Mouse (Mus musculus) forebrain, embryonic 14.5 days (tissue): ENCODE measurements around the gene Mme. TPM values are rescaled to one million over a fixed set of nuclear protein-coding genes. Genes with fewer than 3 reads are reported as not detected.

ENCODE experiments used
- ATAC-seq: fragments of 200-750 bp; cut with Nextera tagmentation; 2 replicates; pipeline ENCODE4 v1.8.0; 2017; ENCODE audit warnings: mild to moderate bottlenecking, moderate library complexity
- DNase-seq: peaks from one replicate; pipeline ENCODE4 v3.0.0-alpha.2; 2015; ENCODE audit warnings: low spot score
- H3K27ac ChIP-seq: fragments of 300-500 bp; sonication (generic); 2 replicates; pipeline ENCODE4 v1.5.1; 2014; ENCODE audit warnings: low read depth, mild to moderate bottlenecking, control low read depth, low read length, moderate library complexity
- H3K27me3 ChIP-seq: fragments of 300-500 bp; sonication (generic); replicated peaks from 2 replicates; pipeline ENCODE4 v1.6.1; 2014; ENCODE audit warnings: low read length, control low read depth, mixed read lengths; ENCODE audit not compliant: control insufficient read depth, insufficient read depth
- H3K36me3 ChIP-seq: fragments of 300-500 bp; sonication (generic); 2 replicates; pipeline ENCODE4 v1.6.1; 2014; ENCODE audit warnings: low read length, control low read depth; ENCODE audit not compliant: control insufficient read depth, insufficient read depth
- H3K4me1 ChIP-seq: fragments of 300-500 bp; sonication (generic); 2 replicates; pipeline ENCODE4 v1.6.1; 2014; ENCODE audit warnings: antibody characterized with exemption, low read length, control low read depth; ENCODE audit not compliant: control insufficient read depth, insufficient read depth
- H3K4me2 ChIP-seq: fragments of 300-500 bp; sonication (generic); 2 replicates; pipeline ENCODE4 v1.6.1; 2014; ENCODE audit warnings: mild to moderate bottlenecking, control low read depth, low read length
- H3K4me3 ChIP-seq: fragments of 300-500 bp; sonication (generic); 2 replicates; pipeline ENCODE4 v1.5.1; 2014; ENCODE audit warnings: low read depth, low read length, control low read depth
- H3K9ac ChIP-seq: fragments of 300-500 bp; sonication (generic); 2 replicates; pipeline ENCODE4 v1.6.1; 2014; ENCODE audit warnings: mild to moderate bottlenecking, low read length, control low read depth, moderate library complexity
- H3K9me3 ChIP-seq: fragments of 300-500 bp; sonication (generic); replicated peaks from 2 replicates; pipeline ENCODE4 v1.6.1; 2016; ENCODE audit warnings: low read length, control low read depth, mixed read lengths; ENCODE audit not compliant: control insufficient read depth
- WGBS: fragments of 180-500 bp; shearing (Covaris S2); extraction: QIAGEN DNeasy Blood & Tissue Kit; methylation state at CpG from one replicate; pipeline ENCODE4 v1.1.7; 2014; 5-methylcytosine and 5-hydroxymethylcytosine counted together
- polyA plus RNA-seq: library from polyadenylated mRNA; unstranded; fragments of >200 nt; fragmentation: Nextera tagmentation; extraction: Ambion mirVana; gene quantifications from 2 replicates; pipeline ENCODE4 v1.2.1, GENCODE M21; 2014

The Mme gene
- polyA plus RNA-seq, 1 experiment from 2014 or later = 4.0 TPM

GRCm38 (mm10) chr3:63390774-63391173, 149.4 kb downstream of the Mme start:
- Histone ChIP-seq H3K4me2 (no peak overlapping the region), H3K4me3 (no peak overlapping the region), H3K27ac (no peak overlapping the region), H3K9ac (no peak overlapping the region), H3K9me3 (no peaks in the 10 kb centered on the region), H3K4me1 (no peaks in the 10 kb centered on the region), H3K27me3 (no peaks in the 10 kb centered on the region), H3K36me3 (no peaks in the 10 kb centered on the region)
- DNase-seq (no peak), ATAC-seq (no peak)
- 92% methylated on average over 2 of the region's 2 CpGs for WGBS

DNA sequence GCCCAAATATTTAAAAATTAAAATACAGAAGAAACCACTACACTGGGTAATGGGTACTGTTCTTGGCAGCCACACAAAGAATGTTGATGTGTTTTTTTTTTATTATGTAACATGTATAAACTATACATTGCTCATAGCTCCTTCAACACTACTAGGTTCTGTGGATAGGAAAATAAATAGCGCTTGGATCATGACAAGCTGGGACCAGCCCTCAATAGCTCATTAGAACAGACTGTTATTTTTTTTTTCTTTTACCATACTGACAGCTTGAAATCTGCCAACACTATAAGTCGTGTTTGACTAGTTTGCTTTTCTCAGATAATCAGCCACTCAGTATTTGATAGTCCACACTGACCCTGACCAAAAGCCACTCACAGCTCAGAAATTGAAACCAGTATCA, 150.0 kb downstream of the Mme start:
- no peaks in the 10 kb centered on the region for H3K27me3 ChIP-seq
- H3K9ac ChIP-seq = no peak overlapping the region
- DNase-seq (no peak), ATAC-seq (no peak)
- H3K4me2 ChIP-seq = no peak overlapping the region
- no peaks in the 10 kb centered on the region for H3K4me1 ChIP-seq
- WGBS = 81% methylated on average over 2 of the region's 2 CpGs
- H3K27ac ChIP-seq = no peak overlapping the region
- no peaks in the 10 kb centered on the region for H3K9me3 ChIP-seq
- no peaks in the 10 kb centered on the region for H3K36me3 ChIP-seq
- H3K4me3 ChIP-seq = no peak overlapping the region

DNA sequence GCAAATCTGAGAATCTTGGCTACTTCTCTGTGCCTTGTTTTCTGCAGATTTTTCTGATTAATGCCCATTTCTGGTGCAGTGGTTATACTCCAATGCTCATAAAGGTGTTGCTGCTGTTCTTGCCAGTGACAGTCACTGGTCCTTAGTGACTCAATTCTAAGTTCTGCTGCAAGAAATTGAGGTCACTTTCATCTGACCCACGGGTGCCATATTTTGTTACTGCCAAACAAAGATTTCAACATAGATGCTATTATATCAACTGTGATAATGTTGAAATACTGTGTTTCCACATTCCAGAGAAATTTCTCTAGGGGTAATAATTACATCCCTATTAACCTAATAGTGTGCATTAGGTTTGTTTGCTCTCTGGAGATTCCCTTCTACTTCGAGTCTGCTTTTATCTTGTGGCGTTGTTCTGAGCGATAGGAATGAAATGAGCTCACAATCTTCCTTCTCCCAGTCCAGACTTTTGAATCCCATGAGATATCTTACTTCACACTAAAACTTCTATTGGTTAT, 153.1 kb downstream of the Mme start:
- H3K27me3 ChIP-seq = no peaks in the 10 kb centered on the region
- H3K9ac ChIP-seq = no peak overlapping the region
- ATAC-seq (no peak), DNase-seq (no peak)
- no peaks in the 10 kb centered on the region for H3K9me3 ChIP-seq
- WGBS = 97% methylated on average over 4 of the region's 4 CpGs
- H3K4me2 ChIP-seq = no peak overlapping the region
- no peak overlapping the region for H3K27ac ChIP-seq
- no peaks in the 10 kb centered on the region for H3K36me3 ChIP-seq
- H3K4me1 ChIP-seq = no peaks in the 10 kb centered on the region
- H3K4me3 ChIP-seq = no peak overlapping the region

DNA sequence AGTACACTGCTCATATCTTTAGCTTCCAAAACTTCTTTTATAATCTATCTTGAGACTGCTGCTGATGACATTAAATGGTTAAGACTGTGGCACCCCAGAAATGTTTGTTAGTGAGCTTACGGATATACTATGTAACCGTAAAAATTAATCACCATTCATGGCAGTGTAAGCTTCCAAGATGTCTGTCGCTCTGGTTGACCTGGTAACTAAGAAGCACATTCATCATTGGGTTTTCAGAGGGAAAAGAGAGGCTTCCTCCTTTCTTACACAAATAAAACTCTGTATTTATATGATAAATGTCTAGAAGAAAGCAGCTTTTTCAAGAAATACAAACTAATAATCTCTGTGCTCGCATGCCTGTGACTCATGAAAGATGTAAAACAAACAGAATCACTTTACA, 156.8 kb downstream of the Mme start:
- Histone ChIP-seq H3K36me3 (no peaks in the 10 kb centered on the region), H3K27ac (no peak overlapping the region), H3K9ac (no peak overlapping the region), H3K4me3 (no peak overlapping the region), H3K9me3 (no peaks in the 10 kb centered on the region), H3K27me3 (no peaks in the 10 kb centered on the region), H3K4me1 (no peaks in the 10 kb centered on the region), H3K4me2 (no peak overlapping the region)
- WGBS = 82% methylated on average over 4 of the region's 4 CpGs
- no peak for DNase-seq
- ATAC-seq = no peak

DNA sequence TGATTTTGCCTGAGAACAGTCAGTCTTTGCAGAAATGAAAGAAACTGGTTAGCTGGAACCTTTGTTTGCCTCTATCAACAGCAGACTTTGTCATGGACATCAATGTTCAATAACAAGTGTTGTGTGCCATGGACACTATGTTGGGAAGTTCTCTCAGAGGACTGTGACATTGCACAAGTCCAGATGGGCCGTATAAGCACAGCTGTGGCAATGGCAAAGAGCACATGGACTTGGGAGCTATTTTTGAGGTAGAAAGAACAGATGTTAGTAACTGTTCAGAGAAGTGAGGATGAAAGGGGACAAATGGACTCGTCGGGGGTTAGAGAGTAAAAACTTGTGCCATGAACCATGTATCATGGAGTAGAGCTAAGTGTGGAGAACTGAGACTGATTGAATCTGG, 165.1 kb downstream of the Mme start:
- Histone ChIP-seq H3K4me1 (no peaks in the 10 kb centered on the region), H3K4me3 (no peak overlapping the region), H3K36me3 (no peaks in the 10 kb centered on the region), H3K27ac (no peak overlapping the region), H3K4me2 (no peak overlapping the region), H3K9me3 (no peaks in the 10 kb centered on the region), H3K27me3 (no peaks in the 10 kb centered on the region), H3K9ac (no peak overlapping the region)
- 93% methylated on average over 3 of the region's 3 CpGs for WGBS
- DNase-seq (no peak), ATAC-seq (no peak)

- Histone ChIP-seq H3K9me3 (no peaks in the 10 kb centered on the region), H3K36me3 (no peaks in the 10 kb centered on the region), H3K4me2 (no peak overlapping the region), H3K9ac (no peak overlapping the region), H3K4me1 (no peaks in the 10 kb centered on the region), H3K4me3 (no peak overlapping the region), H3K27ac (no peak overlapping the region), H3K27me3 (no peaks in the 10 kb centered on the region)
- DNase-seq (no peak), ATAC-seq (no peak)
- WGBS = 89% methylated on average over 4 of the region's 4 CpGs
These were observed 169.7 kb downstream of the Mme start for GRCm38 (mm10) chr3:63411006-63411405.

- H3K9me3 ChIP-seq = no peaks in the 10 kb centered on the region
- no peak overlapping the region for H3K4me2 ChIP-seq
- H3K9ac ChIP-seq = no peak overlapping the region
- no peak overlapping the region for H3K4me3 ChIP-seq
- H3K27me3 ChIP-seq = no peaks in the 10 kb centered on the region
- H3K36me3 ChIP-seq = no peaks in the 10 kb centered on the region
- no peaks in the 10 kb centered on the region for H3K4me1 ChIP-seq
- no peak for DNase-seq
- ATAC-seq = no peak
- 79% methylated on average over 6 of the region's 6 CpGs for WGBS
- no peak overlapping the region for H3K27ac ChIP-seq
These were observed 171.0 kb downstream of the Mme start for GRCm38 (mm10) chr3:63412220-63412937.

- Histone ChIP-seq H3K4me3 (no peak overlapping the region), H3K4me1 (no peaks in the 10 kb centered on the region), H3K27me3 (no peaks in the 10 kb centered on the region), H3K4me2 (no peak overlapping the region), H3K27ac (no peak overlapping the region), H3K9me3 (no peaks in the 10 kb centered on the region), H3K9ac (no peak overlapping the region), H3K36me3 (no peaks in the 10 kb centered on the region)
- ATAC-seq (peak; percentile 83; the same call in 1 of the 2 replicates), DNase-seq (peak; percentile 64)
- WGBS = 52% methylated on average over 6 of the region's 6 CpGs
These were observed 171.9 kb downstream of the Mme start for GRCm38 (mm10) chr3:63413046-63413911.

DNA sequence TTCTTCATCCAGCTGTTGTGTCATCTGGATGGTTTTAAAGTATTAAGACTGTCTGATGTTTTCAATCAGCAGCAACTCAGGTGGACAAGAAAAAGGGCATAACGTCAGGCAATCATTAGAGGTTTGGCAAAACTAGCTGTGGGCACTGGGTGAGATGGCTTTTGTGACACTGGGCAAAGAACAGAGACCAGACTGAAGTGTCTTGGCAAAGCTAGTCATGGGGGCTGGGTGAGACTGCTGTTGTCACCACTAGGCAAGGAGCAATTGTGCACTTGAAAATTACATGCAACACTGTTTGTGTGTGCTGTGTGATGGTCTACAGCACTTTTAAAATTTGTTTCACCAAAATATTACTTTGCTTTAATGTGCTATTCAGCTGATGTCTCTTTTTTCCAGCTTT, 175.9 kb downstream of the Mme start:
- Histone ChIP-seq H3K4me3 (no peak overlapping the region), H3K27me3 (no peaks in the 10 kb centered on the region), H3K9me3 (no peaks in the 10 kb centered on the region), H3K4me2 (no peak overlapping the region), H3K27ac (no peak overlapping the region), H3K9ac (no peak overlapping the region), H3K36me3 (no peaks in the 10 kb centered on the region), H3K4me1 (no peaks in the 10 kb centered on the region)
- DNase-seq (no peak), ATAC-seq (no peak)
- WGBS = 79% methylated on average over 1 of the region's 1 CpGs
